Mouse (Mus musculus): Measurements from ENCODE around the gene Tmem209.

GRCm38 (mm10) chr6:30538800-30539199 is 29.2 kb upstream of the Tmem209 start:
- TF ChIP-seq CTCF (IDR thresholded peaks at IDR 0.05; ENCODE audit: control insufficient read depth, insufficient read depth, low read length): no peak
- TF ChIP-seq POLR2A (IDR thresholded peaks at IDR 0.05; ENCODE audit: borderline replicate concordance, control insufficient read depth, low read depth, low read length): no peak
